Mouse (Mus musculus) liver, postnatal 0 days (tissue): ENCODE data around the gene Rex1bd.

Experiments used
- CTCF ChIP-seq: sonication (generic); IDR thresholded peaks from 2 replicates; pipeline ENCODE4 v1.5.1; 2016; ENCODE audit warnings: antibody characterized with exemption, low read depth
- EP300 ChIP-seq: IDR thresholded peaks from 2 replicates; pipeline ENCODE4 v1.6.1; 2016; ENCODE audit warnings: antibody characterized with exemption, low read depth, mild to moderate bottlenecking

- no peak for TF ChIP-seq EP300
- no peak for TF ChIP-seq CTCF
These were observed 47.2 kb upstream of the Rex1bd start for GRCm38 (mm10) chr8:70553740-70554139.
